Mouse (Mus musculus) gastrocnemius, adult 18-20 months (tissue): ENCODE measurements around the gene Meis1. TPM values are rescaled to one million over a fixed set of nuclear protein-coding genes. Genes with fewer than 3 reads are reported as not detected.

Experiments
- DNase-seq: peaks from one replicate; pipeline ENCODE4 v3.0.0; 2021; ENCODE audit warnings: low spot score
- total RNA-seq, 2 experiments: library from RNA; stranded (reverse); gene quantifications; 2 replicates each; pipeline ENCODE4 v1.2.3; 2021

Meis1 gene
- total RNA-seq, 2 experiments from 2014 or later, result 3.6 to 4.0 TPM

DNA sequence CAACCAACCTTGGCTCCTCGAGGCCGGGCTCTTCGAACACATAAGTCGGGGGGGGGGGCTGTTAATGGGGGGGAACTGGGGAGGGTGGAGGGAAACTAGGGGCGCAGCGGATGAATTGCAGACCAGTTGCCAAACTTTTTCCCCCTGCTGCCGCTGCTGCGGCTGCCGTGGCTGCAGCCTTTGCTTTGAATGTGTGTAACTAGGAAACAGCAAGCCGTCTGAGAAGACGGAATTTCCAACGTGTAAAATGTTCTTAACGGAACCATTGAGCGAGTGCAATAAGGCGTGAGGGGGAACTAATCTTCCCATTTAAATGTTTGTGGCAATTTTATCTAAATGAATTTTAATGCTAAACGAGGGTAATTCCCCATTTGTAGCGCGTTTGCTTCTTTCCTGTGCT lies 140.8 kb downstream of the Meis1 start:
- no peak for DNase-seq

DNA sequence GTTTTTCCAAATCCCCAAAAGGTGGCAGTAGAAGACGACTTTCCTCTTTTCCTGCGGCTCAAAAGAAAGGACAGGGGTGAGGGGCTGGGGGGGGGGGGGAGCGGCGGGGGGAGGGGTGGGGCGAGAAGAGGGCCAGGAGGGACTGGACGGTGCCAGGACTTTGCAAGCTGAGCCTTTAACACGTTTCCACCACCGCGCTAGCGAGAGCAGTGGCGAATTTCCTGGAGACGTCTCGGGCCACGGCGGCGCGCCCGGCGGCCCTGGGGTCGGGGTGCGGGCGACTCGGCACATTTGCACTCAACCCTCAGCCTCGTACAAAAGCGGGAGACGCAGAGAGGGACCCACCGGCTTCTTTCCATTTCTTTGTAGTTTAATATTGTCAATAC lies 141.2 kb downstream of the Meis1 start:
- peak; percentile 47 for DNase-seq

DNA sequence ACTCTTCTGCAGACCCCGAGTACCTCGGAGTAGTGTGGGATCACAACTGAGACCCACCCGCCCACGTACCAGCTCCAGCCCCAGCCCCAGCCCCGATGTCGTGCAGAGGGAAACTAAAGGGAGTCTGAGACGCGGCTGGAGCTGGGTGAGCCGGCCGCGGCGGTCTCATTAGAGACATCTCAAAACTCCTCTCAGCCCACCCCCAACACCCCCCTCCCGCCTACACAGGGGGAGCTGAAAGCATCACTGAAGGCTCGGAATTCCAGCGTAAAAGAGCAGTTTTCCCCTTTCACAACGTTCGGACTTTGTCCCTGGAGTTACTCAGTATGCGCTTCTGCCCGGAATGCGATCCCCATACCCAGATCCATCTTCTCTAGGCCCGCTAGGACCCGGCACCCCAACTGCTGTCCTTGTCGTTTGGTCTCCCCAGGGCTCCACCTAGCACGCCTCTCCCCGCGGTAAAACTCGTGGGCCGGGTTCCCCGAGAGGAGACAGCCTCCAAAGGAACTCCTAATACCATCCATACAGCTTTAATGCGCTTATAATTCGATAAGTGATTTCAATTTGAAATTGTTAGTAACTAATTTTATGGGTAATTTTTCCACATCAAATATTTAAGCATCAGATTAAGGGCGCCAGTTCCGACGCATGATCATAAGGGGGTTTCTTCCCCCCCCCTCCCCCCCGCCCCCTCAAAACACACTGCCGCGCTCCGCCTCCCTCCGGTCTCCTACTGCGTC lies 141.7 kb downstream of the Meis1 start:
- no peak for DNase-seq

DNA sequence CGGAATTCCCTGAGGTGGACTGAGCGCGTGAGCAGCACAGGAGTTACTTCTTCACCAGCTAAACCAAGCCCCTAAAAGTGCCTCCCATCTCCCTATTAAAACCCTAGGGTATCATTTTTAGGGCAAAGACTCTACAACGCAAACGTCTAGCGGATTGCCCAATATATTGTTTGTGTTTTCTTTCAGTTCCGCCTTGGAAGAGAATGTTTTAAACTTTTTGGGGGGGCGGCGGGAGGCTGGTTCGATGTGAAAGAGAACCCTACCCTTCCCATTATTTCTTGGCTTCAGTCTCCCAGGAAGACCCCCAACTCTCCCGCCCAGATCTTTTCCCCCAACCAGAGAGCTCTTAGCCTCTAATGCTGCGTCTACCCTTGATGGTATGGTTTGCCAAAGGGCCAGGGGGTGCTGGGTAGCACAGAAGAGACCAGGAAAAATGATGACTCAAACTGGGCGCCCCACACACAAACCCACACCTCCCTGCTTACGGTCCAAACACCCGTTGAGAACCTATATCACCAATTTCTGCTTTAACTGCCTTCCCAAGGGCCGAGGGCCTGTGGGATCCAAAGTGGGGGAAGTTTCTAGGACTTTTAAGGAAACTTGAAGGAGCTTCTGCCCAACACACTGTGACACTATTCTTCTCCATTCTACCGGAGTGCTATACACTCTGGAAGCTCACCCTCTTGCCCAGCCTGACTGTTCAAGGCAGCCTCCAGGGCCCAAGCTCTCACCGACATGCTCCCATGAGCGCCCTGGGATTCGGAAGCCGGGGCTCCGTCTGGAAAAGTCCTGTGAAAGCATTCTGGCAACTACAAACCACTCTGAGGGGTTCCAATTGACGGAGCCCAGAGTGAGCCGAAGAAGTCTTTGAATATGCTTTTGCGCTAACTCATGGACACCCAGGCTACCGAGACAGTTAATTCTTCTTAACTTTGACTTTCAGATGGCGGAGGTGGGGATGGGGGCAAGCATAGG lies 142.6 kb downstream of the Meis1 start:
- DNase-seq, result no peak

DNA sequence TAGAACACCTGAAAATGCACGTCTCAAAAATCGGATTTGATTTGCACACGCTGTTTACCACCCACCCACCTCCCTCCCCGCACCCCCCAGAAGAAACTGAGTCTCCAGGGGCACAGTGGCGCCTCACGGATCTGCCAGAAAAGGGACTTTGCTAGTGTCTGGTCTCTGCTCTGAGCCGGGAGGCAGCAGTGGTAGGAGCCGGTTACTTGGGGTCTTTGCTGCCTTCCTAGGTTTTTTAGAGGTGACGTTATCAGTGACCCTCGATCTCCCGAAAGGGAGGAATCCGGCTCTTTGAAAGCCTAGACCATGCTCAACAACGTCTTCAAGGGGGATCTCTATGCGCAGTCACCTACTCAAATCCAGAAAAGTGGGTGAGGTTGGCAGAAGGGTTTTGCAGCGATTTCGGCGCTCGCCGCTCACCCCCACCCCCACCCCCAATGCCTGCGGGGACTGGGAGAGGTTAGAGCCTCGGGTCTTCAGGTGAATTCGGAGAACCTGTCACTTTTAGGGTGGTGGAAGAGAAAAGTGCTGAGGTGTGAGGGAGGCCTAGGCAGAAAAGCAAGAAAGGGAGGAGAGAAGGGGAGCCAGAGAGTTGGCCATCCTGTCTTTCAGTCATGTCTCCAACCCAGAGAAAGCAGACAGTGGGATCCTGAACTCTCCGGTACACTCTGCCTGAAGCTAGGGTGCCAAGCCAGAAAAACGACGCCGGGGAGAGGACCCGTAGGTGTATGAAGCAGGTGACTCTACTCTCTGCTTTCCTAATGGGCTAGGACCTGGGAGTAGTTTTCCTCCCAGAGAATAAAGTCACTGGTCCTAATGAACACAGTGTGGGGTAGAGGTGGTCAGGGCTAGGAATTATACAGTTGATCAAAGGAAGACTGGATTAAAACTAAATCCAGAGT lies 143.5 kb downstream of the Meis1 start:
- DNase-seq, result no peak

DNA sequence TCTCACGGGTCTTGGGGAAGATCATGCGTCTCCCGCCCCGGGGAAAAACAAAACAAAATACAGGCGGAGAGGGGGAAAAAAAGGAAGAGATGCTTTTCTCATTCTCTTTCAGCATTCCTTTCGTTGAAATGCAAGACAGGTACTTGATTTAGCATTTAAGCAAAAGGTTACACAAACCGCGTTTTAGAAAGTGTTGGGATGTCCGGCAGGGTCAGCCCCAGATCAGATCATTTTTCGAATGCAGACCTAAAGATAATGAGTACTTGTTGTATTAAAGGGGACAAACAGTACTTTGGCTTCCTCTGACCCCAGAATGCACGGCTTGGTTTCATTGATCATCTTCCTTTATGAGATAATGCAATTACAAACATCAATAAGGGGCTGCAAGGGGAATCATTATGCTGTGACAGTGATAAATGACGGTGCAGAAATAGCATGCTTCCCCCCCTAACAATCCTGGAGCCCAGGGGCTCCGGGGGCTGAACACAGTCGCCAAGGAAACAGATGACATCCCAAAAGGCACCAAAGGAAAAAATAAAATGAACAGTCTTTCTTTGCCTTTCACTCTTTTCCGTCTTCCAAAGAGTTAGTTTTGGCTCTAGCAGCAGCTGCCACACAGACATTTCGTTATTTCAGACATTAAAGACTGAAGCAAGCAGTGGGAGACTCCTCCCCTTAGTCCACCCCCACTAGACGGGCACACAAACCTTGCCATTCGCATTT lies 144.3 kb downstream of the Meis1 start:
- no peak for DNase-seq

DNA sequence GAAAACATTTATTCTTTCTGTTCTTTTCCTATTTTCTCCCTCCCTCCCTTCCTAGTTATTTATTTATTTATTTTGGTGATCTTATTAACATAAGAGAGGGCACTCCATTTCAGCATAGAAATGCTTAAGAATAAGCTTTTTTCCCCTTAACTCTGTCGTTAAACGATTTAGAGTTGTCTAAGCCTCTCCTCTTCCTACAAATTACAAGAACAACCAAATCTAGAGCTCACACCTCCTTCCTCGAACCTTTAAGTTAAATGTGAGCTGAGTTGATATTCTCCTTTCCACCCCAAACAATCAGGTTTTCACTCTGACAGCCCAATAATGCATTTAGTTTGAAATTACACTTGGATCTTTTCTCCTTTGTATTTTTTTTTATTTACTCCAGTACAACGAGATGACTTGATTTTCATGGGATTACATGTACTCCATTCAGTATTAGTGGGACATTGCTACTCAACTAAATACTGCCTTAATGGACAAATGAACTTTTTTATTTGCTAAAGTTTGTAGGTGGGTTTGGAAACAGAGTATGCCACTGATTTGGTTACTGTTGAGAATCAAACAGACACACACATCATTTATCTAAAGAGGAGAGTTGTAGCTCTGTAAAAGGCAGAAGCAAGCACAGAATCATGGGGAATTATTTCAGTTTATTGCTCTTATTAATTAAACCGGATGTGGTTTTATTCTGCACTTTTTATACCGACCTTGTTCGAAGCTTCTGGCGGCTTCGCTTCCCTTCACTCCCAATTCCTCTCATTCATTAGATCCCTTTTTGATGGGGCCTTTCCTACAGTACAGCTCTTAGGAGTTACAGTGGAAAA lies 145.1 kb downstream of the Meis1 start:
- DNase-seq, result no peak

DNA sequence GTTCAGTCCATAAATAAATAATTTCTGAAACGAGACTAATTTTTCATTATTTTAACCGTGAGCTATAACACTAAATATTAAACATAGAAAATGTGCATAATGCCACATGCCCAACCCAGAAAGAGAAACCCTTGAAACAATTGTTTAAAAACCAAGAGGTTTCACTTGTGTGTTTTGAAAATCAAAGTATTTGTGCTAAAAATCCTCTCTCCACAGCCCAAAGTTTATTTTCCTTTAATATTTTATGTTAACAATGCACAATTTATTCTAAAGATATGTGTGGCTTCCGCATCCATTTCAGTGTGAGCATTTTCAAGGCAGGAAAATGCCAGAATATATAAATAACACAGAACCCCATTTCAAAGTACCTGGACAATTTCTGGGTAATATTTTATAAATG lies 146.0 kb downstream of the Meis1 start:
- DNase-seq, result no peak

DNA sequence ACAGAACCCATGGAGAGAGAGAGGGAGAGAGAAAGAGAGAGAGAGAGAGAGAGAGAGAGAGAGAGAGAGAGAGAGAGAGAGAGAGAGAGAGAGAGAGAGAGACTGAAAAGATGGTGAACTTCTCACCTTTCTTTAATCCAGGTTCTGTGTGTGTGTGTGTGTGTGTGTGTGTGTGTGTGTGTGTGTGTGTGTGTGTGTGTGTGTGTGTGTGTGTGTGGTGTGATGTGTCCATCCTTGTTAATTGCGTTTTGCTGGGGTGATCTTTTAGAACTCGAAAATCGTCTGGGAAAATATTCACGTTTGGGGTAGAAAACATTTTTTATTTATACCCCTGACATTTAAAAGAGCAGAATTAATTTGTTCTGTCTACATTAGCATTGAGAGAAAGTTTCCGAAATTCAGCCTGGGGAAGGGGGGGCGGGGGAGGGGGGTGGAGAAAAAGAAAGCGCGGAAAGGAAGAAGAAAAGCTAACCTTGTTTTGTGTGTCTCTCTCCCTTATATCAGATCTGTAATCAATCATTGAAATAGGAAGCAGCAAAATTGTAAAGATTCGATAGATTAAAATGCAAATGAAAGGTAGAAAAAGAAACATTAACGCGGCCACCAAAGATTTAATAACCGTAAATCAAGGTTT lies 146.6 kb downstream of the Meis1 start:
- DNase-seq, result no peak

DNA sequence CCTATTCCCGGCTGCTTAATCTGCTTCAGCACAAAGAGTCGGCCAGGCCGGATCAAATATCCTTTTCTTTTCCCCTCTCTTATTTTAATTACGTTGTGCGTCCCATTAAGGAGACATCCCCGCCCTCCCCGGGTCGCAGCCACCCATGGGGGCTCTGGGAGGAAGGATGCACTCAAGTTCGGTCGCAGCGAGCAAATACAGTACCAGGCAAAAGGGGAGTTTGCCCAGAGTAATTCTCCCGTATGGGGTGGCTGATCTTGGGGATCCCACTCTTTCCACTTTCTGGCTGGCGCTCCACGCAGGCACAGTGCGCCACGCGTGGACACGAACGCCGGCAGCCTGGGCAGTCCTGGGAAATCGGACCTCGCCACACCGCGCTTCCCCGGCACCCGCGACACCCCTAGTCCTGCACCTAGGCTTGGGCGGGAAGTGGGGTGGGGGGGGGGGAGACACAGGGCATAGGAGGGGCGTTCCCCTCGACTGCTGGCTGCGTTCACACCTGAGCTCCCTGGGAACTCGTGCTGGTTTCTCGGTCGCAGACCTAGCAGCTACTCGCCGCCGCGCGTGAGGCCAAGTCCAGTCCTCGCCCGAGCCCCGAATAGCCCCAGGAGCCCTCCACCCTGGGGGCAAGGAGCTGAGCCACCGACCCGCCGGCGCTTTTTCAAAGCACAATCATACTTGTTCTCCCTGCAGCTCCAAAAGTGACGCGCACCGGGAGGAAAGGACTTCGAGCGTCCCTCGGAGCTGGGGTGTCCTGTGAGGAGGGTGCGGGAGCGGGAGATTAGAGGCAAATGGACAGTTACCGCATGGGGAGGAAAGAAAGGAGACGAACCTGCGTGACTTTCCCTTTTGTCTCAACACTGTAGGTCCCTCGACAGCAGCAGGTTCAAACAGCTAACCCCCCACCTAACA lies 147.4 kb downstream of the Meis1 start:
- DNase-seq, result no peak

DNA sequence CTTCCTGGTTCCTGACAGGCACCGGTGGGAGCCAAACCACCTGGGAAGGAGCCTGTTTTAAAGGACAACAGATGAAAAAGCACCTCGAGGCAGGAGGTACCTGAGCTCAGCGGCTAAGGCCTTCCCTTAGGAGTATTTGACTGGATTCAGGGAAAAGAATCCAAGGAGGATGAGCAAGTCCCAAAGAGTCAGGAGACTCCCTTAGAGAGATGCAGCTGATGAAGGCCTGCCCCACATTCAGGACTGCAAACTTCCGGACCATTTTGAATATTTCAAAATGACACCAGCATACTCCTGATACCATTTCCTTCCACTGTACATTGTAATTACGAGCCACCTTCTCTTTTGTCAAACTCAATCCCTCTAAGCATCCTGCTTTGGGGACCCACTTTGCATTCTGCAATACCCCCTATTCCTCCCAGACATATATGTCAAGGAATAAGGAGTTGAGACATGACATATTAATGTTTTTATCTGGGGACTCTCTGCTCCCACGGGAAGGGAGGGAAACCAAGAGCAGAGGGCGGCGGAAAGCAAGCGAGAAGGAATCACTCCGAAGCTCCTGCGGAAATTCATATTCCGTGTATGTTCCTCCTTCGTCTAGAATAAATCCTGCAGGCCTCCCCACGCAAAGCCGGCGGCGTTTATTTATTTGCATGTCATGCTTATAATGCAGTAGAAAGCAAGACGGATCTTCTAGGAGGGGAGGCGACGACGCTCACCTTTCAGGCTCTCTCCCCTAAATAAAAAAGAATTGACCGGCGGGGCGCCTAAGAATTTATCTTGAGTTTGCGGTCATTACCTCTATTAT lies 148.5 kb downstream of the Meis1 start:
- no peak for DNase-seq

DNA sequence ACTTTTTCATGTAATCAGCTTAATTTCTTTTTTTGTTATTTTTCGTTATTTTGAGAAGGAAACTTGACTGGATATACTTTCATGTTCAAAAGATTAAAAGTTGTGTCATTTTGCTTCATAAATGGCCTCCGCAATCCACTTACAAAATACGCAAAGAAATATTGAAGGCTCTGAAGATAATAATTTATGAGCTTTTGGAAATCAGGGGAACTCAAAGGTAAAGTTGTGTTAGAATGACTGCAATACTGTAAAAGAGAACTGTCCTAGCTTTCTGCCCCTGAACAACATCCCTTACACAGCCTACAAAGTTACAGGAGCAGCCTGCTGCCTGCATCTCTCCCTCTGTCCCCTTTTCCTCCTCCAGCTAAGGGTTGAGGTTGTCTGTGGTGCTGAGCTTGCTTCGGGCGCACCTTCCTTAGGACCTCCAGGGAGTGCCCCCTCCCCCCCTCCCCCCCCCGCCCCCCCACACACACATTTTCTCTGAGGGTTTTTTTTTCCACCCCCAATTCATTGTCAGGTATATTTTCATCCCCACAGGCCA lies 149.3 kb downstream of the Meis1 start:
- DNase-seq, result no peak

DNA sequence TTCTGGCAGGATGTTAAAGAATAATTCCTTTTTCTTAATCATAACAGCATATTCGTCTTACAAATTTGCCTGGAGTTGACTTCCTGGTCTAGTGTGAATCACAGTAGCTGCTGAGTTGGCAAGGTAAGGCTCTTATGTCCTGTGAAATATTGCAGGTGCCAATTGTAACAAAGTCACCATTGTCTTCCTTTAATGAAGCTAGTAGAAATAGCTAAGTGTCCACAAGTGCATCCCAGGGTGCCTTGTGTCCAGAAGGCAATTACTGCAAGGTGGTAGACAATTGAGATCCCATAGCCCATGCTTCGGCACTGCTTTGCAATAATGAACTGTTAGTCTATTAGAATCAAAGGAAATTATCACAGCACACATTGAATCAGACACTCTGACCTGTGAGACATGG lies 151.1 kb downstream of the Meis1 start:
- DNase-seq, result no peak

DNA sequence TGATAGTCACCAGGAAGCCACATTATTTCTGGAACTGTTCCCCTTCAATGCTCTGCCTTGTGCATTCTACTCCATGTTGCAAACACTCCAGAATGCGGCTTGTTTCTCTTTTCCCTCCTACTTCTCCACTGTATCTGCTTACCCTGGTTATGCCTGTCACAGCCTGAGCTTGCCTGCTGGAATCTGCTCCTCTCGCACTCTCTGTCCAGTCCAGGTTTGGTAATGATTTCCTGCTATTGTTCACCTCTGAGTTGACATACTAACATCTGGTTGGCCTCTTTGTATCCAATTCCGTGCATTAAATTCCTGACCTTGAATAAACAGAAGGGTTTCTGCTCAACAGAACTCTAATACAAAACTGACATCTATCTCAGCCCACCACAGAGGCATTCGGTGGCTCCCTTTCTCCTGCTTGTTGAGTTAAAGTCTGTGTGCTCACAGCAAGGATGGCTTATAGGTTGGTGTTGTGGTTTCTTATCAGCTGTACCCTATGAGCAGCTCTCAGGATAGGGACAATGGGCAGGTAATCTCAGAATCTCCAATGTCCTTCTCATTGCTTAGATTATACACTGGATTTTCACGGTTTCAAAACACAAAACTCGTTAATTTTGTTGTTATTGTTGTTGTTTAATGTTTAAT lies 152.5 kb downstream of the Meis1 start:
- DNase-seq, result no peak

DNA sequence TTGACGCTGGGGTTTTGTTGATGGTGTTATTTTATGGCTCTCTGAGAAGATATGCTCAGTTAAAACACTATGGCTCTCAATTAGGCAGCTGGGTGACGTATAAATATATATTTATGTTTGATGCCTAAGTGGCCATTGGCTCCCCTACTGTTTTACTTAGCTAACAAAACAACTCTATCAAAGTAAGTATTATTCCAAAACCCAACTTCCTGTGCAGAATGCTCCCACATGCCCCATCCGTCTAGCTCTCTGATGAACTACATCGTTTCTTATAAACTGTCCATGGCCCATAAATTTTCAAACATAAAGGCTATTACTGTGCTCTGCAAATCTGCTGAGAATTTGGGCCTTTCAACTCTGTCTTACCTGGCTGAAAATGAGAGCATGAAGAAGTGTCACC lies 168.0 kb downstream of the Meis1 start:
- DNase-seq, result no peak

DNA sequence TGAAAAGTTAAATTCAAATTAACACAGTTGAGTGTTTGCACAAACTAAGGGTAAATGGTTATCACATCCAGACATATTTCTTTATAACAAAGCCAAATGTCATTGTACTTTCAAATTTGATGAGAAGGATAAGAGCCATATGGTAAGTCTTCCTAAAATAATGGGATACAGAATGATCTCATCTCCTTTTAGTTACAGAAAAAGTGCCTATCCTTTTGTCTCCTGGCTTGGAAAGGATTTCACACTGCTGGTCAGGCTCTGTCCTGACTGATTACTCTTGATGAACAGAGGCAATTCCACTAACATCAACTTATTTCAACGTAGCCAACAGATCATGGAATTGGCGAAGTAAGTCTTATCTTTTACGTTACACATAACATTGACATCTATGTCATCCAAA lies 171.1 kb downstream of the Meis1 start:
- no peak for DNase-seq

DNA sequence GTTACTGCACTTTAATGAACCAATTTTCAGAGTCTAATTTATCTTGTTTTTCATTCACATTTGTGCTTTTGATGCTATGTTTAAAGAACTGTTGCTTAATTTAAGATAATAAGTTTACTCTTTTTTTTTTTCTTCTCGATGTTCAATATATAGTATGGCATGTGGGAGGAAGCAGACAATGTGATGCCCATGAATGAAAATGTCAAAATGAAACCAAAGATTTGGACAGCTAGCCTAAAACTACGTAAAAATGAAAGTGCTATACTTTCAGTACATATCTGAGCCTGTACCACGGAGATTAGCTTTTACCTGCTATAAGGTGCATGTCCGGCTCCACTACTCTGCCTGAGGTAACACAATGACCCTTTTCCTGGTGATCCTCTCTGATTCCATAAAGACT lies 172.3 kb downstream of the Meis1 start:
- DNase-seq, result no peak
